Mouse (Mus musculus) stomach, postnatal 0 days (tissue): ENCODE measurements at regions not wholly inside any gene's neighbourhood (a gene's known extent, or its start where the extent isn't known, plus 50 kb on each side); places are given as distances from the start of the nearest gene placed in this dataset.

Source experiments
- ATAC-seq: fragments of 200-750 bp; cut with Nextera tagmentation; 2 replicates; pipeline ENCODE4 v1.8.0; 2017; ENCODE audit not compliant: low FRiP score, low TSS enrichment
- DNase-seq: peaks from one replicate; pipeline ENCODE4 v3.0.0-alpha.2; 2016; ENCODE audit warnings: low spot score
- H3K27ac ChIP-seq: fragments of 300-500 bp; sonication (generic); replicated peaks from 2 replicates; pipeline ENCODE4 v1.5.1; 2014; ENCODE audit warnings: mild to moderate bottlenecking, control low read depth
- H3K27me3 ChIP-seq: fragments of 300-500 bp; sonication (generic); 2 replicates; pipeline ENCODE4 v1.6.1; 2014; ENCODE audit warnings: low read length; ENCODE audit not compliant: control insufficient read depth, insufficient read depth
- H3K36me3 ChIP-seq: fragments of 300-500 bp; sonication (generic); 2 replicates; pipeline ENCODE4 v1.6.1; 2014; ENCODE audit warnings: low read length, mixed read lengths; ENCODE audit not compliant: control insufficient read depth, insufficient read depth
- H3K4me1 ChIP-seq: fragments of 300-500 bp; sonication (generic); replicated peaks from 2 replicates; pipeline ENCODE4 v1.6.1; 2014; ENCODE audit warnings: antibody characterized with exemption; ENCODE audit not compliant: control insufficient read depth, insufficient read depth
- H3K4me2 ChIP-seq: fragments of 300-500 bp; sonication (generic); replicated peaks from 2 replicates; pipeline ENCODE4 v1.6.1; 2014; ENCODE audit warnings: low read depth, mild to moderate bottlenecking, control low read depth, moderate library complexity
- H3K4me3 ChIP-seq: fragments of 300-500 bp; sonication (generic); 2 replicates; pipeline ENCODE4 v1.5.1; 2014; ENCODE audit warnings: low read depth, low read length, control low read depth
- H3K9ac ChIP-seq: fragments of 300-500 bp; sonication (generic); 2 replicates; pipeline ENCODE4 v1.6.1; 2014; ENCODE audit warnings: mild to moderate bottlenecking, low read length, control low read depth, mixed read lengths
- H3K9me3 ChIP-seq: fragments of 300-500 bp; sonication (generic); 2 replicates; pipeline ENCODE4 v1.6.1; 2016; ENCODE audit warnings: low read length; ENCODE audit not compliant: control insufficient read depth
- CTCF ChIP-seq: IDR thresholded peaks from 2 replicates; pipeline ENCODE4 v1.5.1; 2016; ENCODE audit warnings: antibody characterized with exemption, low read depth, mild to moderate bottlenecking, moderate library complexity
- EP300 ChIP-seq: optimal IDR thresholded peaks from 2 replicates; pipeline ENCODE3; 2016; ENCODE audit warnings: antibody characterized with exemption
- WGBS: fragments of 180-500 bp; shearing (Covaris S2); extraction: QIAGEN DNeasy Blood & Tissue Kit; methylation state at CpG from one replicate; pipeline ENCODE4 v1.1.7; 2014; 5-methylcytosine and 5-hydroxymethylcytosine counted together

- H3K27me3 ChIP-seq = no peaks in the 10 kb centered on the region
- no peak for DNase-seq
- no peak for ATAC-seq
- no peak overlapping the region for H3K4me3 ChIP-seq
- TF ChIP-seq EP300 (no peak), CTCF (no peak)
- H3K4me2 ChIP-seq = no peak overlapping the region
- no peak overlapping the region for H3K9ac ChIP-seq
- H3K9me3 ChIP-seq = no peaks in the 10 kb centered on the region
- H3K36me3 ChIP-seq = no peaks in the 10 kb centered on the region
- H3K27ac ChIP-seq = no peak overlapping the region
- no peaks in the 10 kb centered on the region for H3K4me1 ChIP-seq
- 64% methylated on average over 4 of the region's 4 CpGs for WGBS
These were observed 332.8 kb upstream of the Nmur2 start for GRCm38 (mm10) chr11:56373624-56374023.

- DNase-seq (no peak), ATAC-seq (no peak)
- Histone ChIP-seq H3K36me3 (no peaks in the 10 kb centered on the region), H3K4me1 (no peaks in the 10 kb centered on the region), H3K9me3 (no peaks in the 10 kb centered on the region), H3K27ac (no peak overlapping the region), H3K27me3 (no peaks in the 10 kb centered on the region), H3K4me3 (no peak overlapping the region), H3K9ac (no peak overlapping the region), H3K4me2 (no peak overlapping the region)
- TF ChIP-seq EP300 (no peak), CTCF (no peak)
- WGBS = 53% methylated on average over 2 of the region's 2 CpGs
These were observed 316.9 kb upstream of the Nmur2 start for GRCm38 (mm10) chr11:56357690-56358089.

- DNase-seq = no peak
- H3K27ac ChIP-seq = no peak overlapping the region
- H3K9me3 ChIP-seq = no peaks in the 10 kb centered on the region
- no peak overlapping the region for H3K4me2 ChIP-seq
- no peaks in the 10 kb centered on the region for H3K4me1 ChIP-seq
- no peaks in the 10 kb centered on the region for H3K27me3 ChIP-seq
- H3K36me3 ChIP-seq = no peaks in the 10 kb centered on the region
- no peak for ATAC-seq
- TF ChIP-seq CTCF (no peak), EP300 (no peak)
- H3K9ac ChIP-seq = no peak overlapping the region
- 57% methylated on average over 7 of the region's 7 CpGs for WGBS
- H3K4me3 ChIP-seq = no peak overlapping the region
These were observed 311.1 kb upstream of the Nmur2 start for GRCm38 (mm10) chr11:56351798-56352366.

GRCm38 (mm10) chr11:56351231-56351630 lies 310.4 kb upstream of the Nmur2 start:
- 55% methylated on average over 1 of the region's 1 CpGs for WGBS
- TF ChIP-seq CTCF (no peak), EP300 (no peak)
- no peaks in the 10 kb centered on the region for H3K36me3 ChIP-seq
- no peak for ATAC-seq
- H3K27me3 ChIP-seq = no peaks in the 10 kb centered on the region
- H3K27ac ChIP-seq = no peak overlapping the region
- H3K4me1 ChIP-seq = no peaks in the 10 kb centered on the region
- H3K9me3 ChIP-seq = no peaks in the 10 kb centered on the region
- H3K4me3 ChIP-seq = no peak overlapping the region
- no peak overlapping the region for H3K9ac ChIP-seq
- no peak overlapping the region for H3K4me2 ChIP-seq
- DNase-seq = no peak

DNA sequence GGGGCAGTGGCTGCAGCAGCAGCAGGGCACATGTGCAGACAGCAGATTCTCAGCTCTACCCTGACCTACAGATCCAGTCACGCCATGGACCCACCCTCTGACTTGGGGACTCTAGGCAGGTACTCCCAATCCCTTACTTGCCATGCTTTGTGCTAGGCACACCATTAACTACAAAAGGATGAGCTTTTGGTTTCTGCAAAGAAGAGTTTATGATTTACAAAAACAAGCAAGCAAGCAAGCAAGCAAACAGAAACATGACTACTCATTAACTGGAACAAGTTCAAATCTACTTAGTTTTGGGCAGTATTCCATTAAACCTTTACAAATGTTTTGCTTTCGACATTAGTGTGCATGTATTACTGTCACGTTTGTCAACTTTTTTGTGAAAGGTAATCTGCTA lies 309.0 kb upstream of the Nmur2 start:
- H3K36me3 ChIP-seq = no peaks in the 10 kb centered on the region
- ATAC-seq (no peak), DNase-seq (no peak)
- no peak overlapping the region for H3K9ac ChIP-seq
- TF ChIP-seq EP300 (no peak), CTCF (no peak)
- WGBS = 57% methylated on average over 3 of the region's 3 CpGs
- H3K9me3 ChIP-seq = no peaks in the 10 kb centered on the region
- H3K4me3 ChIP-seq = no peak overlapping the region
- no peaks in the 10 kb centered on the region for H3K4me1 ChIP-seq
- no peak overlapping the region for H3K27ac ChIP-seq
- no peaks in the 10 kb centered on the region for H3K27me3 ChIP-seq
- no peak overlapping the region for H3K4me2 ChIP-seq

- no peaks in the 10 kb centered on the region for H3K27me3 ChIP-seq
- H3K27ac ChIP-seq = no peak overlapping the region
- H3K9ac ChIP-seq = no peak overlapping the region
- DNase-seq (no peak), ATAC-seq (no peak)
- H3K9me3 ChIP-seq = no peaks in the 10 kb centered on the region
- WGBS = 85% methylated on average over 5 of the region's 5 CpGs
- H3K36me3 ChIP-seq = no peaks in the 10 kb centered on the region
- no peak overlapping the region for H3K4me3 ChIP-seq
- H3K4me2 ChIP-seq = no peak overlapping the region
- H3K4me1 ChIP-seq = no peaks in the 10 kb centered on the region
- TF ChIP-seq EP300 = no peak
- no peak for TF ChIP-seq CTCF
These were observed 307.6 kb upstream of the Nmur2 start for GRCm38 (mm10) chr11:56348408-56348807.
